Mouse (Mus musculus) spleen, adult 12 weeks (tissue): ENCODE data around the gene Mettl7a3.
"Not testable (repeated sequence)": the region's sequence is repeated elsewhere in the genome, so short reads cannot be mapped to it uniquely, and the experiment has no call there.

Source experiments
- DNase-seq: peaks from one replicate; pipeline ENCODE4 v3.0.0; 2022; ENCODE audit warnings: low spot score

Mettl7a3 gene

GRCm38 (mm10) chr15:100334629-100335028 is at the start of gene Mettl7a3:
TSS of gene Mettl7a3 (plus strand) at chr15:100334929.
- no peak for DNase-seq

- no peak for DNase-seq
Measured at GRCm38 (mm10) chr15:100288980-100289379, 45.7 kb upstream of the Mettl7a3 start.

- DNase-seq: no peak
Measured at GRCm38 (mm10) chr15:100290858-100291257, 43.9 kb upstream of the Mettl7a3 start.

- no peak for DNase-seq
Measured at GRCm38 (mm10) chr15:100292326-100292725, 42.4 kb upstream of the Mettl7a3 start.

- DNase-seq: no peak
Measured at GRCm38 (mm10) chr15:100297856-100298255, 36.9 kb upstream of the Mettl7a3 start.

- DNase-seq: no peak
Measured at GRCm38 (mm10) chr15:100300499-100300898, 34.2 kb upstream of the Mettl7a3 start.

GRCm38 (mm10) chr15:100301556-100301955 is 33.2 kb upstream of the Mettl7a3 start:
- no peak for DNase-seq

GRCm38 (mm10) chr15:100303428-100304018 is 31.2 kb upstream of the Mettl7a3 start:
- no peak for DNase-seq

- peak; percentile 64 for DNase-seq
Measured at GRCm38 (mm10) chr15:100304019-100304991, 30.4 kb upstream of the Mettl7a3 start, which contains the start of gene Mettl7a1. TSS of gene Mettl7a1 (plus strand) at chr15:100304140.

- DNase-seq: no peak
Measured at GRCm38 (mm10) chr15:100306201-100306600, 28.5 kb upstream of the Mettl7a3 start.

GRCm38 (mm10) chr15:100307438-100308096 is 27.2 kb upstream of the Mettl7a3 start:
- peak; percentile 47 for DNase-seq

- no peak for DNase-seq
Measured at GRCm38 (mm10) chr15:100312346-100312745, 22.4 kb upstream of the Mettl7a3 start.

- no peak for DNase-seq
Measured at GRCm38 (mm10) chr15:100314448-100315145, 20.1 kb upstream of the Mettl7a3 start.

- not testable (repeated sequence) for DNase-seq
Measured at GRCm38 (mm10) chr15:100318014-100318671, 16.6 kb upstream of the Mettl7a3 start.

GRCm38 (mm10) chr15:100319884-100320283 is 14.8 kb upstream of the Mettl7a3 start:
- DNase-seq: no peak

GRCm38 (mm10) chr15:100320295-100320905 is 14.3 kb upstream of the Mettl7a3 start:
- no peak for DNase-seq

GRCm38 (mm10) chr15:100321134-100321533 is 13.6 kb upstream of the Mettl7a3 start:
- no peak for DNase-seq

- peak; percentile 22 for DNase-seq
Measured at GRCm38 (mm10) chr15:100324021-100324591, 10.6 kb upstream of the Mettl7a3 start.

GRCm38 (mm10) chr15:100325235-100325634 is 9.5 kb upstream of the Mettl7a3 start:
- DNase-seq: no peak

- not testable (repeated sequence) for DNase-seq
Measured at GRCm38 (mm10) chr15:100328089-100328488, 6.6 kb upstream of the Mettl7a3 start.
